Mouse (Mus musculus) layer of hippocampus, postnatal 14 days (tissue): ENCODE measurements at regions not wholly inside any gene's neighbourhood (a gene's known extent, or its start where the extent isn't known, plus 50 kb on each side); places are given as distances from the start of the nearest gene placed in this dataset.
"Not testable (repeated sequence)": the region's sequence is repeated elsewhere in the genome, so short reads cannot be mapped to it uniquely, and the experiment has no call there.

ENCODE experiments used
- DNase-seq, 2 experiments: peaks; one replicate each; pipeline ENCODE4 v3.0.0; 2021 to 2022; ENCODE audit warnings: low spot score in 2 of 2, mixed read lengths in 1 of 2

GRCm38 (mm10) chr13:19300320-19301011 lies 95.1 kb downstream of the Stard3nl start:
- DNase-seq = peak; percentile 15 to 51

- no peak for DNase-seq
Measured at GRCm38 (mm10) chr13:19296325-19296724, 99.3 kb downstream of the Stard3nl start.

- DNase-seq = no peak
Measured at GRCm38 (mm10) chr13:19293041-19293440, 102.6 kb downstream of the Stard3nl start.

GRCm38 (mm10) chr13:19283161-19283560 lies 112.4 kb downstream of the Stard3nl start:
- DNase-seq = no peak

- peak in 1 of 2 experiments; percentile 11 for DNase-seq
Measured at GRCm38 (mm10) chr13:19272548-19273295, 122.9 kb downstream of the Stard3nl start.

GRCm38 (mm10) chr13:19264996-19265395 lies 130.6 kb downstream of the Stard3nl start:
- not testable (repeated sequence) for DNase-seq

- not testable (repeated sequence) for DNase-seq
Measured at GRCm38 (mm10) chr13:19246558-19246957, 149.0 kb downstream of the Stard3nl start.

GRCm38 (mm10) chr13:19242580-19242979 lies 153.0 kb downstream of the Stard3nl start:
- not testable (repeated sequence) for DNase-seq

- DNase-seq = peak; percentile 8 to 26
Measured at GRCm38 (mm10) chr13:19236340-19236739, 159.3 kb downstream of the Stard3nl start.

- no peak for DNase-seq
Measured at GRCm38 (mm10) chr13:19234700-19235374, 160.8 kb downstream of the Stard3nl start.

GRCm38 (mm10) chr13:19220004-19220403 lies 175.6 kb downstream of the Stard3nl start:
- DNase-seq = not testable (repeated sequence)

- DNase-seq = not testable (repeated sequence)
Measured at GRCm38 (mm10) chr13:19219383-19219991, 176.1 kb downstream of the Stard3nl start.

- DNase-seq = no peak
Measured at GRCm38 (mm10) chr13:19204669-19205068, 190.9 kb downstream of the Stard3nl start.

- DNase-seq = not testable (repeated sequence)
Measured at GRCm38 (mm10) chr13:19202320-19202719, 193.3 kb downstream of the Stard3nl start.
